Mouse (Mus musculus) fat pad, adult 2 months (tissue): ENCODE data around the gene 9430038I01Rik.
"Not testable (repeated sequence)": the region's sequence is repeated elsewhere in the genome, so short reads cannot be mapped to it uniquely, and the experiment has no call there.

Source experiments
- DNase-seq: peaks from one replicate; pipeline ENCODE4 v3.0.0-alpha.2; 2011; ENCODE audit warnings: low read depth, low spot score; ENCODE audit errors: extremely low read depth

Gene 9430038I01Rik

DNA sequence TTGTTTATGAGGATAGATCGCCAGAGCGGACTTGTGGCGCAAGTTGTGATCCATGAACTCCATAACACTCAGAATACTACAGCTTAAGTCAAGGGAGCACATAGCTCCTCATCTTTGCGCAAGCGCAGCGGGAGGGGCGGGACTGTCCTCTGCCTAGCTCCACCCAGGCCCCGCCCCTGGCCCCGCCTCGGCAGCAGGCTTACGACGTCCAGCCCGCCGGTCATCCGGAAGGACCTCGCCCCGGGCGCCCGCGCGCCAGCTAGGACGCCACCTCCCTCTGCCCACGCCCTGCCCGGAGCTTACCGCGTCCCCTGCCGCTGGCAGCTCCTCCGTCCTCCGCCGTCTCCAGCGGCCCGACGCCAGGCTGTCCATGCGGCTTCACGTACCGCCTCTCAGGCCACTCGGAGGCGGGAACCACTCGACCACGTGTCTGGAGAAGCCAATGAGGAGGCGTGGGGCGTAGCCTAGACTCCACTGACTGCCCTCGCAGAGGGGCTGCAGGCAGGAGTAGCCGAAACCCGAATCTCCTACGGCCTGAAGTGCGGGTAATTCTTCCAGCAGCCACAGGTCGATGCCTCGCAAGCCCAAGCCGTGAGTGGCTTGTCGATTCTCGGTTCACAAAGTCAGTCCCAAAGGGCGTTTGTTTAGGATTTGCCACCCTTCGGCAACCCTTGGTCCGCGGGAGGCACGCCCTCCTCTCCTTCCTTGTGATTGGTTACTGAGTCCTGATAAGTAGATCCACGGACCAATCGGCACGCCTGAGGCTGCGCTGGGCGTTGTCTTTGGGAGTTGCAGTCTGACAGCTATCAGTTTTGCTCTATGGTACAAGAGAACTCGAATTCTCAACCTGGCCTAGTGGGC, at the start of gene 9430038I01Rik:
TSS of gene 9430038I01Rik (minus strand) at position 426 of the 861 bp plus-strand sequence.
- DNase-seq = peak; percentile 76

GRCm38 (mm10) chr7:137445321-137445720, 34.8 kb upstream of the 9430038I01Rik start:
- DNase-seq = no peak

GRCm38 (mm10) chr7:137442951-137443350, 32.4 kb upstream of the 9430038I01Rik start:
- DNase-seq = peak; percentile 88

DNA sequence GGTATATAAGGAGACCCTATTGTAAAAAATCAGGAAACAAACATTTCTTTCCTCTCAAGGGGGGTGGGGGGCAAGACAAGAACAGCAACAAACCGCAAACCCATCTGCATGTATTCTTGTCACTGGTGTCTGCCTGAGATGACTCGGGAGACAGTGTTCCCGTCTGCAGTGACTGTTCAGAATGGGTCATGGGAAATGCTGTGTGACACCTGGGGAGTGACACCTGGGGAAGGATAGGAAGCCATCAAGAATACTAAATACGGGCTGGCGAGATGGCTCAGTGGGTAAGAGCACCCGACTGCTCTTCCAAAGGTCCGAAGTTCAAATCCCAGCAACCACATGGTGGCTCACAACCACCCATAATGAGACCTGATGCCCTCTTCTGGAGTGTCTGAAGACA, 28.4 kb upstream of the 9430038I01Rik start:
- DNase-seq = not testable (repeated sequence)

DNA sequence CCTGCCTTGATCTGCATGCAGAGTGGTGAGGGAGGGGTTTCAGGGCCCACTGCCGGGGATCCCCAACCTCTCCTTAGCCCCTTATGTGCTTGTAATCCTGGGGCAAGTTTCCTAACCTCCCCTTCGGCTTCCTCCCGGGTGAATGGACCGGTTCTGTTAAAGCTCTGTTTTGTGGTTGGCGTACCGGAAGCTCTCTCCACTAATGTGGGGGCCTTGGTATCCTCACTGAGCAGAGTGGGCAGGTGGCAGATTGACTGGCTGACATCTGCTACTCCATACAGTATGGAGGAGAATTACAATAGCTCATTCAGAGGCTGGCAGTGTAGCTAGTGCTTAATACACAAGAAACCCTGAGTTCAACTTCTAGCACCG, 27.6 kb upstream of the 9430038I01Rik start:
- no peak for DNase-seq

- peak; percentile 34 for DNase-seq
These were observed 27.0 kb upstream of the 9430038I01Rik start, which contains the start of gene Glrx3 for GRCm38 (mm10) chr7:137437440-137438178. Gene Glrx3 (plus strand): TSS chr7:137437614.

- no peak for DNase-seq
These were observed 26.3 kb upstream of the 9430038I01Rik start for GRCm38 (mm10) chr7:137436901-137437300.

GRCm38 (mm10) chr7:137431769-137432603, 21.4 kb upstream of the 9430038I01Rik start:
- no peak for DNase-seq

- no peak for DNase-seq
These were observed 16.1 kb upstream of the 9430038I01Rik start for GRCm38 (mm10) chr7:137426693-137427092.

DNA sequence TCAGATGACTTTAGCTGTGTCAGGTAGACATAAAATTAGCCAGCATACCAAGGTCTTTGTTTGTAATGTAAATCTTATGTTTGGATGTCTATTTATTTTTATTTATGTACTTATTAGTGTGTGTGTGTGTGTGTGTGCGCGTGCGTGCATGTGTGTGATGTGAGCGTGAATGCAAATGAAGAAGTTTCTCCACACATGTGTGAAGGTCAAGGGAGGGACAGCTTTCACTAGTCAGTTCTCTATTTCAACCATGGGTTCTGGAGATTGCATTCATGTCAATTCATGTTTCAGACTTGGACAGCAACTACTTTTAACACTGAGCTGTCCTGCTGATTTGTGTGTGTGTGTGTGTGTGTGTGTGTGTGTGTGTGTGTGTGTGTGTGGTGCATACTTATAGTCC, 10.7 kb upstream of the 9430038I01Rik start:
- DNase-seq = no peak

- DNase-seq = no peak
These were observed 10.0 kb upstream of the 9430038I01Rik start for GRCm38 (mm10) chr7:137420550-137420949.

DNA sequence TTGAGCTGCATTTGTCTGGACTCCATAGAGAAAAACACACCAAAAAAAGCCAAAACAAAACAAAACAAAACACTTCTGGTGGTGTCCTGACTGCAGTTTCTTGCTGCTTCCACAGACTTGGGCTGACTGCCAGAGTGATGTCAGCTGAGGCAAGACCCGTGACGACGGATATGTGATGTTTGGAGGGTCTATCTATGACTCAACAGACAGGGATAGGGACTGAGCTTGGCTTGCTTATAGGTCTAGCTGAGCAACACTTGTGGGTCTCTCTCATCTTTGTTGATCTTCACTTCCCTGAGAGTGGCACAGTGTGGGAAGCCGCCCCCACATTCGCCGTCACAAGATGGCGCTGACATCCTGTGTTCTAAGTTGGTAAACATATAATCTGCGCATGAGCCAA, 4.1 kb upstream of the 9430038I01Rik start:
- DNase-seq = no peak

- no peak for DNase-seq
These were observed 3.0 kb downstream of the 9430038I01Rik start for GRCm38 (mm10) chr7:137407428-137408058.

DNA sequence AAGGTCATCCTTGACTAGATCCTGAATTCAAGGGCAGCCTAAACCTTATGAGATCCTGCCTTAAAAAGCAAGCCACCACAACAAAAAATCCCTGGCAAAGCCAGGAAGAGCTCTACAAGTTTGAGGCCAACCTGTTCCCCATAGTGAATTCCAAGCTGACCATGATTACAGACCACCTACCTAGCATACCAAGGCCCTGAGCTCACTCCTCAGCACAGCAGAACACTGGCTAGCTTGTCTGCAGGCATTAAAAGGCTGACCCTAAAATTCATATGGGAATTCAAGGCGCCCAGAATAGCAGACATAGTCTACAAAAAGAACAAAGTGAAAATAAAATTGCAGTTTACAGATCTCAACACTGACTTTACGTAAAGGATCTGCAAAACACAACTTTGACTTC, 6.4 kb downstream of the 9430038I01Rik start:
- DNase-seq = no peak

DNA sequence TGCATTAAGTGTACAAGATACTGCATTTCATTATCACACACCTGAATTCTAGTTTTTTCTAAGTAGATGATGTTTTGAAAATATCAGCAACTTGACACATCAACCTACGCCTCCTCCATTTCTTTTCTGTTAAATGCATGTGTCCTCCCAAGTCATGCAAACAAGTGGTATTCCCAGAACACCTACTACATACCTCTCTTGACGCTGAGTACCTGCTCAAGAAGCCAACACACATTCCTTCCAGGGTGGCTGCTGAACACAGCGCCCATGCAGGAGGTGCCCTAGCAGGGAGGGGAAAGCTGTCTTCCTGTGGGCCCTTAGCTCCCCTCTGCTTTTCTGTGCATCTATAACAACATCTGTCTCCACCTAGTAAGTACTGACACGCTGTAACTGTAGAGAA, 11.6 kb downstream of the 9430038I01Rik start:
- DNase-seq = no peak

DNA sequence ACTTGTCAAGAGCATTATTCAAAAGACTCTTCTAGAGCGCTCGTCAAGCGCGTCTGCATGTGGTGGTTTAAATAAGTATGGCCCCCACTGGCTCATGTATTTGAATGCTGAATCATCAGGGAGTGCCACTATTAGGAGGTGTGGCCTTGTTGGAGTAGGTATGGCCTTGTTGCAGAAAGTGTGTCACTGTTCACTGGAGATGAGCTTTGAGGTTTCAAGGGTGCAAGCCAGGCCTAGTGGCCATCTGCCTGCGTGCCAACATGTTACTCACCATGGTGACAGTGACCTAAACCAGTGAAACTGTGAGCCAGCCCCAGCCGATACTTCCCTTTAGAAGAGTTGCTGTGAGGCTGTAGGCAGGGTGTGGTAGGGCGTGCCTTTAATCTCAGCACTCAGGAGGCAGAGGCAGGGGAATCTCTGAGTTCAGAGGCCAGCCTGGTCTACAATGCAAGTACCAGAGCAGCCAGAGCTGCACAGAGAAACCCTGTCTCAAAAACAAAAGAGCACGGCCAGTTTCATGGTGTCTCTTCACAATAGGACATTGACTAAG, 13.1 kb downstream of the 9430038I01Rik start:
- no peak for DNase-seq

DNA sequence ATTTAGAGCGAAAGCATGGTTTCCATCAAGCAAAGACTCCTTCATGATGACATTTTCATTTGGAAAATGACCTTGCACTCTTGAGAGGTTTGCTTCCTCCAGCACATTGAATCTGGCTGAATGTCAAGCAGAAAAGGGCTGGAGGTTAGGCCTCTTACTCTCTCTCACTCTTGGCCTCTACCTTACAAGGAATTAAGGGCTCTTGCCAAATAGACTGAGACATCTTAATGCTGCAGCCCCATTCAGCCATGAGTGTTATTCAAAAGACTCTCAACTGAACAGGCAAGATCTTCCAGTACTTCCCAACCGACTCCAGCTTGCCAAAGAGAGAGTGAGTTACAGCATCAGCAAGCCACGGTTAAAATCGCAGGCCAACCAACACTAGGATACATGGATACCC, 15.1 kb downstream of the 9430038I01Rik start:
- peak; percentile 68 for DNase-seq

- no peak for DNase-seq
These were observed 22.7 kb downstream of the 9430038I01Rik start for GRCm38 (mm10) chr7:137387863-137388262.

DNA sequence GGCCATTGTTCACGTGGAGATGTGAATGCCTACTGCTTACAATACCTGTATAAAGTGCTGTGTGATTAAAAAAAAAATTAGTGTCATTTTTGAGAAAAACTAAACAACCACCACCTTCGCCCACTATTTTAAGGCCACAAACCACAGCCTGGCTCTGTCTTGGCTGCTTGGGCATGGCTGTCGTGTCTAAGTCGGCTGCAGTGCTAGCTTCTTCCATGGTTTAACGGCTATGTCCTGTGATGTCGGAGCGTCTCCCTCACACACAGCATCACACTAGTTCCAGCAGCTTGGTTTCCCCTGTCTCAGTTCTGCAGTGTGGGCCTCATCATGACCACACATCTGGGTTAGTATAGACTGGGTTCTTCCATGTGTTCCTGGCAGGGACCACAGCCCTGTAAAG, 35.6 kb downstream of the 9430038I01Rik start:
- DNase-seq = no peak

DNA sequence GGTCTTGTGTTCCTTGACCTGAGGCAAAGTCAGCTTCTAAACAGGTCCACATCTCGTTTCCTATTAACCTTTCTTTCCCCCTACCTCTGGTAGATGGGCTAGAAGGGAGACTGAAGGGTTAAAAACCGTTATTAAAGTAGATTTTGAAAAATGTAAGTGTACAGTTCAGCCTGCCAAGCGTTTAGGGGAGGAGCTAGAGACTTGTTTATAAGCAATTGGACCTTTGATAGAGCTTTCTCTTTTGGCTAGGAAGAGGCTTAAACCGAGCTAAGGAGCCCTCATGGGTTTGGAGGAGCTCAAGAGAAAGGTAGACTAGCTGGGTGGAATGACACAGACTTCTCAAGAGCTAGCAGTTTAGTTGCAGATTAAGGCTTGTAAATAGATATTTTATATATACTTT, 38.8 kb downstream of the 9430038I01Rik start:
- DNase-seq = no peak
